Mouse (Mus musculus): ENCODE measurements around the gene Cyct. TPM values are rescaled to one million over a fixed set of nuclear protein-coding genes. Genes with fewer than 3 reads are reported as not detected.

Cyct gene
- total RNA-seq (2023) = not detected

GRCm38 (mm10) chr2:76360226-76360625, at the start of gene Cyct:
Cyct (minus strand) TSS chr2:76360450.

GRCm38 (mm10) chr2:76406151-76406936, 46.1 kb upstream of the Cyct start, which contains the start of gene Osbpl6:
Osbpl6 (plus strand) TSS chr2:76406508.

GRCm38 (mm10) chr2:76369821-76370655, 9.8 kb upstream of the Cyct start, which contains the start of gene Rbm45:
Rbm45 (plus strand) TSS chr2:76369984.

GRCm38 (mm10) chr2:76338215-76339156, 21.8 kb downstream of the Cyct start, which contains the start of gene Pde11a:
Pde11a (minus strand) TSS chr2:76338774.

Other genes with a start within 250 kb of the Cyct start
- gene Pde11a, start 21.7 kb downstream of the Cyct start, total RNA-seq (2023) = not detected
- 10 to 100 TPM; 15.4 to 19.1 TPM for gene Rbm45, start 9.5 kb upstream of the Cyct start, total RNA-seq (2023)
- not detected for gene Osbpl6, start 46.1 kb upstream of the Cyct start, total RNA-seq (2023)

Data from neutrophil, adult 83 days (primary cell).